Mouse (Mus musculus) forebrain, embryonic 10.5 days (tissue): ENCODE measurements around the gene Itgb2. TPM values are rescaled to one million over a fixed set of nuclear protein-coding genes. Genes with fewer than 3 reads are reported as not detected.
A peak's percentile ranks its signal among the peaks of the same experiment; 100 is the strongest.

Source experiments
- DNase-seq: peaks from one replicate; pipeline ENCODE4 v3.0.0-alpha.2; 2017; ENCODE audit warnings: low spot score; ENCODE audit errors: extremely low spot score
- H3K27ac ChIP-seq: fragments of 300-500 bp; sonication (generic); 2 replicates; pipeline ENCODE4 v1.5.1; 2016; ENCODE audit warnings: mild to moderate bottlenecking
- H3K27me3 ChIP-seq: fragments of 300-500 bp; sonication (generic); 2 replicates; pipeline ENCODE4 v1.6.1; 2016; ENCODE audit warnings: mild to moderate bottlenecking; ENCODE audit not compliant: poor library complexity, severe bottlenecking
- H3K36me3 ChIP-seq: fragments of 300-500 bp; sonication (generic); replicated peaks from 2 replicates; pipeline ENCODE4 v1.6.1; 2016; ENCODE audit warnings: mild to moderate bottlenecking, moderate library complexity
- H3K4me1 ChIP-seq: fragments of 300-500 bp; sonication (generic); 2 replicates; pipeline ENCODE4 v1.6.1; 2016
- H3K4me3 ChIP-seq: fragments of 300-500 bp; sonication (generic); 2 replicates; pipeline ENCODE4 v1.5.1; 2016; ENCODE audit warnings: mild to moderate bottlenecking, moderate library complexity
- H3K9me3 ChIP-seq: fragments of 300-500 bp; sonication (generic); 2 replicates; pipeline ENCODE4 v1.6.1; 2016; ENCODE audit warnings: mild to moderate bottlenecking, moderate library complexity
- WGBS: fragments of 180-500 bp; shearing (Covaris S2); methylation state at CpG from one replicate; pipeline ENCODE4 v1.1.7; 2016; 5-methylcytosine and 5-hydroxymethylcytosine counted together
- polyA plus RNA-seq: library from polyadenylated mRNA; unstranded; fragments of >200 nt; fragmentation: Nextera tagmentation; extraction: Ambion mirVana; gene quantifications from 2 replicates; pipeline ENCODE4 v1.2.1, GENCODE M21; 2016

Gene Itgb2
- polyA plus RNA-seq, 1 experiment from 2014 or later: 0.76 TPM

- H3K9me3 ChIP-seq: no peaks in the 10 kb centered on the region
- no peaks in the 10 kb centered on the region for H3K27me3 ChIP-seq
- H3K4me3 ChIP-seq: no peak overlapping the region
- DNase-seq: no peak
- no peaks in the 10 kb centered on the region for H3K36me3 ChIP-seq
- H3K4me1 ChIP-seq: peaks cover 13% of the 10 kb centered on the region
- no peak overlapping the region for H3K27ac ChIP-seq
- 88% methylated on average over 8 of the region's 8 CpGs for WGBS
These were observed 35.0 kb downstream of the Itgb2 start for GRCm38 (mm10) chr10:77565005-77565404.

DNA sequence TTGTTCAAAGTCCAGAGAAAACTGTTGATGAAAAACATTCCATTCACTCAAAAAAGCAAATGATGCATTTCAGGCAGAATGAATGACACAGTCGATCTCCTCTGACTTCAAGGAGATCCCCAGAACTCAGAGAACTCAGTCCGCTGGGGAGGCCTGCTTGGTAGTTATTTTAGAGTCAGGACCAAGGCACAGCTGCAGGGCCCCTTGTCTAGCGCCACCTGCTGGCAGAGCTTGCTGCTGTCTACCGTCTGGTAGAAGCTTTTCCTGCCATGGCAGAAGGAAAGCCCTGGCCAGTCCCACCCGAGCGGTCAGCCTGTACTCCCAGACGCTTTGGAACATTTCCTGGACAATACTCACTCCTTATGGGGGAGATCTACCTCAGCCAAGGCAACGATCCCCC is 36.6 kb downstream of the Itgb2 start:
- peak; percentile 72 for DNase-seq
- Histone ChIP-seq H3K27ac (no peak overlapping the region), H3K27me3 (no peaks in the 10 kb centered on the region), H3K4me1 (peaks cover 15% of the 10 kb centered on the region), H3K9me3 (no peaks in the 10 kb centered on the region), H3K36me3 (no peaks in the 10 kb centered on the region), H3K4me3 (no peak overlapping the region)
- WGBS: 31% methylated on average over 8 of the region's 8 CpGs

DNA sequence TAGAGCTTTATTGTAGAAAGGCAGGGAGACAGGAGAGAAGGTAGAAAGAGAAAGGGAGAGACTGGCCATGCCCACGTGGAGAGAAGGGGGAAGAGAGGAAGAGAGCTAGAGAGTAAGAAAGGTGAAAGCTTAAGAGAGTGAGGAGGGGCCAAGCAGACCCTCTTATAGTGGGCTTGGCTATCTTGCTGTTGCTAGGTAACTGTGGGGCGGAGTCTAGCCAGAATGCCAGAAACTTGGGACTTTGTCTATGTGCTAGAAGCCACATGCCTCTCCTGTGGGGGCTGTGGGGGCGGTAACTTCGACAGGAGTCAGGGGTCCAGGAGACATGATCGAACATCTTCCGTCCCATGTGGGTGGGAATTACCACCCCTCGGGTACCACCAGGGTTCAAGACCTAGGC is 39.4 kb downstream of the Itgb2 start:
- no peaks in the 10 kb centered on the region for H3K27me3 ChIP-seq
- no peak for DNase-seq
- no peak overlapping the region for H3K27ac ChIP-seq
- H3K4me3 ChIP-seq: no peak overlapping the region
- WGBS: 42% methylated on average over 7 of the region's 7 CpGs
- no peaks in the 10 kb centered on the region for H3K36me3 ChIP-seq
- H3K9me3 ChIP-seq: no peaks in the 10 kb centered on the region
- H3K4me1 ChIP-seq: peaks cover 26% of the 10 kb centered on the region

- no peak for DNase-seq
- no peaks in the 10 kb centered on the region for H3K27me3 ChIP-seq
- H3K4me1 ChIP-seq: peaks cover 26% of the 10 kb centered on the region
- 55% methylated on average over 6 of the region's 6 CpGs for WGBS
- H3K27ac ChIP-seq: no peak overlapping the region
- no peaks in the 10 kb centered on the region for H3K9me3 ChIP-seq
- H3K36me3 ChIP-seq: no peaks in the 10 kb centered on the region
- H3K4me3 ChIP-seq: no peak overlapping the region
These were observed 40.1 kb downstream of the Itgb2 start for GRCm38 (mm10) chr10:77569973-77570658.

GRCm38 (mm10) chr10:77572225-77572624 is 42.2 kb downstream of the Itgb2 start:
- 44% methylated on average over 3 of the region's 3 CpGs for WGBS
- H3K9me3 ChIP-seq: no peaks in the 10 kb centered on the region
- H3K27ac ChIP-seq: no peak overlapping the region
- no peaks in the 10 kb centered on the region for H3K36me3 ChIP-seq
- peaks cover 26% of the 10 kb centered on the region for H3K4me1 ChIP-seq
- no peaks in the 10 kb centered on the region for H3K27me3 ChIP-seq
- DNase-seq: no peak
- H3K4me3 ChIP-seq: no peak overlapping the region

- 97% methylated on average over 1 of the region's 1 CpGs for WGBS
- H3K9me3 ChIP-seq: no peaks in the 10 kb centered on the region
- H3K4me1 ChIP-seq: peaks cover 26% of the 10 kb centered on the region
- H3K36me3 ChIP-seq: no peaks in the 10 kb centered on the region
- no peak for DNase-seq
- no peak overlapping the region for H3K4me3 ChIP-seq
- no peaks in the 10 kb centered on the region for H3K27me3 ChIP-seq
- H3K27ac ChIP-seq: no peak overlapping the region
These were observed 43.1 kb downstream of the Itgb2 start for GRCm38 (mm10) chr10:77573162-77573561.

DNA sequence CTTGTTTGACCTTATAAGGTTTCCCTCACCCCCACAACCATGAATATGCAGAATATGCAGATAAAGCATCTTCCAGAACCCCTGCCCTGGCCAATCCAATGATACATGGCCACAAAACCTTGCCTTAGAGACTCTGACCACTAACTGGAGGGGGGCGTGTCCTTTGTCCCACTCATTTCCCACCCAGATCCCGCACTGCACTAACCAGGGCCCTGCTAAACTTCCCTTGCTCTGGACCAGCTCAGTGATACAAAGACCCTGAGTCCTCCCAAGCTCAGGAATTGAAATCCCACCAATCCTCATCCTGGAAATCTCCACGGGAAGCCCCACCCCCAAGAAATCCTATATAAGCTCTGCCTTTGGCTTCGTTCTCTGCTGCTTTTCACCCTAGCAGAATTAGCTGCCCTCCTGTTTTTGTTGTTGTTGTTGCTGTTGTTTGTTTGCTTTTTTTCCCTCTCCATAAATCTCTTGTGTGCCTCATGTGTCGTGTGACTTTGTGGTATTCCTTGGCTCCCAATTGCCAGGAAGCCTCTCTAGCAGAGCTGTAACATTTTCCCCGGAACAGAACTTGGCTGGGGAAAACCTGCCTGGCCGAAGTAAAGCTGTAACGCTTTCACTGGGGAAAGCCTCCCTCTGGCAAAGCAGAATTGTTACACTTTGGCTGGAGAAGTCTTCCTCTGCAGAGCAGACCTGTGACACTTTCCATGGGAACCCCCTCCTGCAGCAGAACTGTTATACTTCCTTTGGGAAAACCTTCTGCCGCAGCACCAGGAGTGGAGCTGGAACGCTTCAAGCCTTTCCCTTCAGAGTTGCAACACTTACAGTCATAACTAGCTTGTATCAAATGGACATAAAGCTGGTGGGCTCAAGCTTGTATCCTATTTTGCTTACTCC is 50.2 kb downstream of the Itgb2 start:
- no peak overlapping the region for H3K27ac ChIP-seq

GRCm38 (mm10) chr10:77581023-77581407 is 51.0 kb downstream of the Itgb2 start:
- peaks cover 34% of the 10 kb centered on the region for H3K4me1 ChIP-seq
- peak overlapping the region; percentile 73 for H3K4me3 ChIP-seq
- no peaks in the 10 kb centered on the region for H3K9me3 ChIP-seq
- H3K27me3 ChIP-seq: no peaks in the 10 kb centered on the region
- peak overlapping the region; percentile 92 for H3K27ac ChIP-seq
- peaks cover 10% of the 10 kb centered on the region; the same call in 1 of the 2 replicates for H3K36me3 ChIP-seq
- 11% methylated on average over 8 of the region's 8 CpGs for WGBS
- no peak for DNase-seq

More for the DNA sequence above, 50.2 kb downstream of the Itgb2 start:
- Histone ChIP-seq H3K9me3 (no peaks in the 10 kb centered on the region), H3K4me3 (no peak overlapping the region), H3K4me1 (peaks cover 34% of the 10 kb centered on the region), H3K36me3 (peaks cover 4% of the 10 kb centered on the region; the same call in 1 of the 2 replicates), H3K27me3 (no peaks in the 10 kb centered on the region)
- whole genome bisulfite sequencing: 63% methylated on average over 10 of the region's 10 CpGs
- DNase-seq: no peak

DNA sequence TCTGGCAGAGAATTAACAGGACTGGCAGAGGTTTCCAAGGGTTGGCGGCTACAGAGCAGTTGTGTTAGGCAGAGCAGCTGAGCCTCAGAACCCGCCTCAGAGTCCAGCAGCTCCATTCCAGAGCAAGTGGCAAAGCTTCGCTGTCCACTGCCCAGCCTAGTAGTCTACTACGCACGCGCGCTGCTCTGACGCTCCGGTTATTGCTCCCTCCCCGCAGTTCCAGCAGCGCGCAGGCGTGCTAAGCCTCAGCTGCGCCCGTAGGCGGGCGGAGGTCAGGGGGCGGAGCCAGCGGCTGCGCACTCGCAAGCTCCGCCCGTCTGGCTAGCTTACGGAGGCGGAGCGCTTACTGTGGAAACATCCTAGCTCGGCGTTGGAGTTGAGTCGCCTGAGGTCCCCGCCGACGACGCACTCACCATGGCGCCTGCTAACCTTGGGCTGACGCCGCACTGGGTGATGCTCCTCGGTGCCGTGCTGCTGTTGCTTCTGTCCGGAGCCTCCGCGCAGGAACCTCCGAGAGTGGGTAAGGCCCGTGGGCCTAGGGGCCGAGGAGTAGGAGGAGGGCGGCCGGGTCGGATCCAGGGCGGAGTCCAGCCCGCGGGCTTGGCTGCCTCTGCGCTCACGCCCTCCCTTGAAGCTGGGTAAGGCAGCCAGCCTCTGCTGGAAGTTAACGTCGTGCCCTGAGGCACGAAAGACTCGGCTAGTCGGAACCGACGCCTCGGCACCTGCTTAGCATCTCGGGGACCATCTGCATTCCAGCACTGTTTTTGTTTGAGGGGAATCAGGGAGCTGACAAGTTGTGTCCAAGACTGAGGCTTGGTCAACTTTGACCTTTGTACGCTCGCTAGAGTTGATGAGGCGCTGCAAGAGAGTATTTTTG is 51.6 kb downstream of the Itgb2 start, which contains the start of gene Pttg1ip:
Pttg1ip (plus strand) TSS at position 313 of the 877 bp plus-strand sequence.
- Histone ChIP-seq H3K36me3 (peaks cover 10% of the 10 kb centered on the region), H3K4me3 (peak within 1 kb of the TSS; percentile 73), H3K27ac (peak within 1 kb of the TSS; percentile 92), H3K4me1 (peaks cover 34% of the 10 kb centered on the region), H3K9me3 (no peaks in the 10 kb centered on the region), H3K27me3 (no peaks in the 10 kb centered on the region)
- under 1% methylated on average over 64 of the region's 64 CpGs for WGBS
- peak; percentile 92 for DNase-seq

- Histone ChIP-seq H3K36me3 (peaks cover 13% of the 10 kb centered on the region), H3K9me3 (no peaks in the 10 kb centered on the region), H3K4me3 (peak overlapping the region; percentile 73), H3K27ac (peak overlapping the region; percentile 92), H3K4me1 (peaks cover 34% of the 10 kb centered on the region), H3K27me3 (no peaks in the 10 kb centered on the region)
- WGBS: 17% methylated on average over 8 of the region's 8 CpGs
- DNase-seq: no peak
These were observed 52.2 kb downstream of the Itgb2 start for GRCm38 (mm10) chr10:77582285-77582618.

GRCm38 (mm10) chr10:77583795-77584422 is 53.9 kb downstream of the Itgb2 start:
- H3K36me3 ChIP-seq: peaks cover 28% of the 10 kb centered on the region
- no peak overlapping the region for H3K27ac ChIP-seq
- 82% methylated on average over 10 of the region's 10 CpGs for WGBS
- DNase-seq: no peak
- peaks cover 34% of the 10 kb centered on the region for H3K4me1 ChIP-seq
- no peaks in the 10 kb centered on the region for H3K9me3 ChIP-seq
- H3K27me3 ChIP-seq: no peaks in the 10 kb centered on the region
- no peak overlapping the region for H3K4me3 ChIP-seq

DNA sequence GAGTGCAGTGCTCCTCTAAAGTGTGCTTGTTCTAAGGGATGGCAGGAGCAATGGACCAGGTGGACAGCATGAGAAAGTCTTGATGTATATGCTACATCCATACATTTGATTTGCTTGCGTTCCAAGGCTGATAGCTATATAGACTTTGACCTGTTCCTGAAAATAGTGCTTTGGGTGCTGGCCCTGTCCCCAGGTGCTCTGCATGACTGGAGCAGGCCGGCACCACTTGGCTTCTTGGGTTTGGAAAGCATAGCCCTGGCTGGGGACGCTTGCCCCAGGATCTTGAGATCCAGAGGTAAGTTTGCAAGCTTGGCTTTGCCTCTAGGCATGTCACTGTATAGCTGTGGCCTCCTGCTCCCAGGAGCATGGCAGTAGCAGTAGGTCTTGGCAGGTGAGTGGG is 56.6 kb downstream of the Itgb2 start:
- 87% methylated on average over 3 of the region's 3 CpGs for WGBS
- peaks cover 50% of the 10 kb centered on the region for H3K36me3 ChIP-seq
- no peak overlapping the region for H3K4me3 ChIP-seq
- no peak overlapping the region for H3K27ac ChIP-seq
- H3K27me3 ChIP-seq: no peaks in the 10 kb centered on the region
- DNase-seq: no peak
- no peaks in the 10 kb centered on the region for H3K9me3 ChIP-seq
- peaks cover 31% of the 10 kb centered on the region for H3K4me1 ChIP-seq
